Mouse (Mus musculus): ENCODE data around the gene Ap3m1. TPM values are rescaled to one million over a fixed set of nuclear protein-coding genes. Genes with fewer than 3 reads are reported as not detected.
"Not testable (repeated sequence)": the region's sequence is repeated elsewhere in the genome, so short reads cannot be mapped to it uniquely, and the experiment has no call there.

Ap3m1 gene
- polyA plus RNA-seq (2012; rRNA removed): 54.2 and 57.1 TPM in 2 replicates

DNA sequence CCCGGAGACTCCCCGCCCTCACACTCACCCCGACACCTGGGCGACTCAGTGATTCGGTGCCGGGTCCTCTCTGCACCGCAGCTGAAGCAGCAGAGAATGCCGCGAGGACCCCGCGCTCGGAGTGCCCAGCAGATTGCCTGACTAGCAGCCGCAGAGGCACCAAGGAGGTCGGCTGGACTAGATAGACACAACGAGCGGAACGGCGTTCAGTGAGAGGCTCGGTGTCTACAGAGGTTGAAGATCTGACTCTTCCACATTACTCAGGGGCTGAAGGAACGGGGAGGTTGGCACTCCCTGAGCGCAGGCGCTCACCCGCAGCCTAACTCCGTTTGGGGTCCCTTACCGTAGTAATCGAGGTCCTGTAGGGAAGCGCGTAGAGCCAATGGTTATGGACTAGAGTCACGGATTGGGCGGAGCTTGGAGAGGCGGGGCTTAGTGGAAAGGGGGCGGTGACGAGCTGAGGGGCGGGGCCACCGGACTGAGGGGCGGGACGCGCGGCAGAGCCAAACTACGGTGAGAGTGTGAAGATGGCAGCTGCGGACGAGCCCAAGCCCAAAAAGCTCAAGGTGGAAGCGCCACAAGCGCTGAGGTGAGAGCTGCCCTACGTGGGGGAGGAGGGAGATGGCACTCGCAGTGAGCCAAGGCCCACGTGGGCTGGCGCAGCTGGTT is at the start of gene Ap3m1, which contains the start of gene Adk:
Gene Ap3m1, minus strand, starts transcription at position 397 of the 669 bp plus-strand sequence.
Gene Adk, plus strand, starts transcription at position 463 of the 669 bp plus-strand sequence.
- DNase-seq (ENCODE audit: extremely low spot score in 1 of 2, low spot score in 1 of 2): peak; percentile 79 to 94

GRCm38 (mm10) chr14:21101562-21101961 is 49.3 kb upstream of the Ap3m1 start:
- no peak for DNase-seq (ENCODE audit: extremely low spot score in 1 of 2, low spot score in 1 of 2)

DNA sequence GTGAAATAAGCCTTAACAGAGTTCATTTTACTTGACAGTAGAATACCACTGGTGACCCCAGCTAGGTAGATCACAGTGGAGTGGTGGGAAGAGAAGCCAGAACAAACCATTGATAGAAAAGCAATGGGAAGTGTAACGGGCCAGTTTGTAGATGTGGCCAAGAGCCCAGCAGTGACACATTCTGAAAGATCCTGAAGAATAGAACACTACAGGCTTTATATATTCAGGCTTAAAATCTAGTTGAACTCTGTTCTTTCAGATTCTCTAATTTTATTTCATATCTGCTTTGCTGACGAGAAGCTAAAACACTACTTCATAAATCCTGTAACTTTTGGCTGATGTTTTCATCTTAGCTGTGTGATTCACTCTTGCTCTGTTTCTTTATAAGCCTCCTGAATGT is 48.6 kb upstream of the Ap3m1 start:
- DNase-seq (ENCODE audit: extremely low spot score in 1 of 2, low spot score in 1 of 2): no peak

GRCm38 (mm10) chr14:21099371-21099770 is 47.1 kb upstream of the Ap3m1 start:
- peak in 1 of 2 experiments; percentile 69 for DNase-seq (ENCODE audit: extremely low spot score in 1 of 2, low spot score in 1 of 2)

- DNase-seq (ENCODE audit: extremely low spot score in 1 of 2, low spot score in 1 of 2): no peak
Observed at GRCm38 (mm10) chr14:21096689-21097088, 44.4 kb upstream of the Ap3m1 start.

GRCm38 (mm10) chr14:21096279-21096678 is 44.0 kb upstream of the Ap3m1 start:
- no peak for DNase-seq (ENCODE audit: extremely low spot score in 1 of 2, low spot score in 1 of 2)

DNA sequence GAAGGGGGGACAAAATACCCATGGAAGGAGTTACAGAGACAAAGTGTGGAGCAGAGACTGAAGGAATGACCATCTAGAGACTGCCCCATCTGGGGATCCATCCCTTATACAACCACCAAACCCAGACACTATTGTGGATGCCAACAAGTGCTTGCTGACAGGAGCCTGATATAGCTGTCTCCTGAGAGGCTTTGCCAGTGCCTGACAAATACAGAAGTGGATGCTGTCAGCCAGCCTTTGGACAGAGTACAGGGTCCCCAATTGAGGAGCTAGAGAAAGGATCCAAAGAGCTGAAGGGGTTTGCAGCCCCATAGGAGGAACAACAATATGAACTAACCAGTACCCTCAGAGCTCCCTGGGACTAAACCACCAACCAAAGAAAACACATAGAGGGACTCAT is 41.9 kb upstream of the Ap3m1 start:
- not testable (repeated sequence) for DNase-seq (ENCODE audit: extremely low spot score in 1 of 2, low spot score in 1 of 2)

DNA sequence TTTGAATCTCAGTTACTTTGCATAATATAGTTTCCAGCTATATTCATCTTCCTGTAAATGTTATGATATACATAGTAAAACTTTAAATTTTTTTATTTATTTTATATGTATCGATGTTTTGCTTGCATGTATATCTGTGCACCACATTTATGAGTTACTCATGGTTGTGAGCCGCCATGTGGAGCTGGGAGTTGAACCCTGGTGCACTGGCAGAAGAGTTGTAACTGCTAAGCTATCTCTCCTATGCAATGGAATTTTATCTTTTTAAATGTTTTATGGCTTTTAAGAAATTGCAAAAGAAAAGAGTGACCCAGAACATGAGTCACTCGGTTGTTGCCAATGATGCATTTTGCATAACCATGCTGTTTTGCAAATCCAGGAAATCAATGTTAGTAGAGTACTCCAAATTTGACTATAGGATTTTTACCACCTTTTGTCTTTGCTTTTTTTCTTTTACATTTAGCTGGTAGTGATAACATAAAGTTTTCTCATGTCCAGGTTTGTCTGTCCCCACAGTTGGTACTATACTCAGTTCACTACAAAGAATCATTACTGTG is 38.7 kb upstream of the Ap3m1 start:
- DNase-seq (ENCODE audit: extremely low spot score in 1 of 2, low spot score in 1 of 2): no peak

- DNase-seq (ENCODE audit: extremely low spot score in 1 of 2, low spot score in 1 of 2): no peak
Observed at GRCm38 (mm10) chr14:21090400-21090799, 38.1 kb upstream of the Ap3m1 start.

DNA sequence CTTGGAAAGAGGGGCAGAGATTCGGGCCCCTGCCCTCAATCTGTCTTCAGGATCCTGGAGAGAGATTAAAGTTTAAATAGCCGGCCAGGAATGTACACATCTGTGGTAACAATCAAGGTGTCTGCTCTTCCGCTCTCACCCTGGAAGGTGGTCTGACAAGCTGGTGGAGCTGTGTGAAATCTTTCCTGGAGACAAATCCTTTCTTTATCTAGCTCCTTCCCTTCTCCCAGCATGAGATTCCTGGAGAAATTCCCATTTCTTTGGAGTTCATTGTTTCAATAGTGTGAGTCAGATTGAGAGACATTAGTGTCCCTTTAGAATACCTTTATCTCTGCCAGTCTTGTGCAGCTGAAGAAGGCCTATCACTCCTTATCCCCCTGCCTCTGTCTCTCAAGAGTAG is 36.4 kb upstream of the Ap3m1 start:
- no peak for DNase-seq (ENCODE audit: extremely low spot score in 1 of 2, low spot score in 1 of 2)

- no peak for DNase-seq (ENCODE audit: extremely low spot score in 1 of 2, low spot score in 1 of 2)
Observed at GRCm38 (mm10) chr14:21087390-21088060, 35.2 kb upstream of the Ap3m1 start.

DNA sequence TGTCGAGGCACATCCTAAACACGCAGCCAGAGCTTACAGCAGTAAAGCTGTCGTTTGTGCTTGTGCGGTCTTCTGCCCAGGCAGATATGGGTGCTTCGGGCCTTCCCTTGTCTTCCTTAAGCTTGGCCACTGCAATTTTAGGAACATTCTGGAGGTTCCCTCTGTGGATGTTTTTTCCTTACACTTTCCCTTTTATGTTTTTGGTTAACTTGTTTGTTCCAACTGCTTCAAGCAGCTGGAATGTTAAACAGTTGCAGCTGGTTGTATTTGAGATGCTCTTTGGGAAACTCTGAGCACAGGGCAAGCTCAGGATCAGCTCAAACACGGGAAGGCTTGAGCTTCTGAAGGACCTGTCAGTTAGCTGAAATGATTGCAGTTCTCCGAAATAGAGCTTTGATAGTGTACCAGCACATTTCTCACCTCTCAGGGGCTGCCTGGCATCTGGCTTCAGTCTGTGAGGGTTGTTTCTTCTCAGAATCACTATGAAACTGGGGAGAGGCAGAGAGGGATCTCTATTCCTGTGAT is 34.6 kb upstream of the Ap3m1 start:
- DNase-seq (ENCODE audit: extremely low spot score in 1 of 2, low spot score in 1 of 2): no peak

- no peak for DNase-seq (ENCODE audit: extremely low spot score in 1 of 2, low spot score in 1 of 2)
Observed at GRCm38 (mm10) chr14:21086106-21086505, 33.8 kb upstream of the Ap3m1 start.

GRCm38 (mm10) chr14:21085666-21086065 is 33.4 kb upstream of the Ap3m1 start:
- no peak for DNase-seq (ENCODE audit: extremely low spot score in 1 of 2, low spot score in 1 of 2)

DNA sequence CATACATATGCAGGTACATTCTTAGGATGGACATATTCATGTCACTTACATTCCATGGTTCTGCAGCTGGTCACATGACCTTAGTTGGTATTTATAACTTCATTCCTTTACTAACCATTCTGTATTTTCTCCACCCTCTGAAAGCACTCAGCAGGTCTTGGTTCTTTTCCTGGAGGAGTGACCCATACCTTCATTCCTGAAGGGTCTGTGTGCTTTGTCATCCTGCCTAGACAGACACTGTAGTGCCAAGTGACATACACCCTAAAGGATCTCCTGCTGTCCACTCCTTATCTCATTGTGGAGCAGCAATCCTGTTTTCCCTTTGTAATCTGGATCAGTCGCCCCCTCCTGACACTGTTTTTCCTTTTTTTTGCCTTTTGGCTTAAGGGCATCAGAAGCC is 30.5 kb upstream of the Ap3m1 start:
- DNase-seq (ENCODE audit: extremely low spot score in 1 of 2, low spot score in 1 of 2): no peak

- no peak for DNase-seq (ENCODE audit: extremely low spot score in 1 of 2, low spot score in 1 of 2)
Observed at GRCm38 (mm10) chr14:21078511-21078910, 26.2 kb upstream of the Ap3m1 start.

DNA sequence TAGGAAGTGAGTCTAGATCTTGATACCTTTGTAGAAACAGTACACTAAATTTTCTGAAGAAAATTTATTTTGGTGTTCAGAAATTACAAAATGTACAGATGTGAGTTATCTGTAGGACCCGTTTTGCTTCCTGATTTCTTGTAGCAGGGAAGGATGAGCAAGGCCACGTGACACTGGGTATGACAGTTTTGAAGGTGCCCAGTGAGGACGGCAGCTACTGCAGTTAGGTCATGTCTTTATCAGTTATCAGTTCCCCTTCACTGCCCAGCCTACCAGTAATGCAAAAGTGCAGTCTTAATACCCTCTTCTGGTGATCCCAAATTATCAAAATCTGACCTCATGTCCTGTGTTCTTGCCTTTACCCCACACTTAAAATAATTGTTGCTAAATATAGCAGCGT is 25.6 kb upstream of the Ap3m1 start:
- DNase-seq (ENCODE audit: extremely low spot score in 1 of 2, low spot score in 1 of 2): no peak

- DNase-seq (ENCODE audit: extremely low spot score in 1 of 2, low spot score in 1 of 2): no peak
Observed at GRCm38 (mm10) chr14:21076501-21077194, 24.3 kb upstream of the Ap3m1 start.

DNA sequence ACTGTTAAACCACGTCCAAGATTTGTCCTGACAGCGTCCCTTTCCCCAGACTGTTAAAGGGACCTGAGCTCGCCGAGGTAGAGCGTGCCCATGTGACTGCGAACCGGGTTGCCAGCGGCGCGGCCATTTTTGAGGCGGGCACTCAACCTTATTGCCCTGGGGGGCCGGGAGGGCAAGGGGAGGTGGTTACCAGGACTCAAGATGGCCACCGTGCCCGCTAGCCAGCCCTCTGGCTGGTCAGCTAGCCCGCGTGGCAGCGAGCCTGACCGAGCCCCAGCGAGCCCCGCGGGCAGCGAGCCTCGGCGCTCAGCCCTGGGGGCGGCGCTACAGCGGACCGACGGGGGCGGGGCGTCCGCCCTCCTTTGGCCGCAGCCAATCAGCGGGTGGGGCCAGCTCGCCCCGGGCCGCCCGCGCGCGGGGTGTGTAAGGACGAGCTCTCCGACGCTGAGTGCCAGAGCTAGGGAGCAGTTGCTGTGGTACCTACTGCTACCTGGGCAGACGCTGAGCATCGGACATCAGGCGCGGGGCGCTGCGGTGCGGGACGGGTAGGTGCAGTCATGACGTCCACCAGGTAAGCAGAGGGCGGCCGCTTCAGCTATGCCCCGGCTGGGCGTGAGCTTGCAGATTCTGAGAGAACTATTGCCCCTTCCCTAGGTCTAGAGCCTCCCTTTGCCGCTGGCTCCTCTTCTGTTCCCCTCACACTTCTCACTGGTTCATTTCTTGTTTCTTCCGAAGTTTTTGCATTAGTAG is 23.6 kb upstream of the Ap3m1 start:
- DNase-seq (ENCODE audit: extremely low spot score in 1 of 2, low spot score in 1 of 2): peak; percentile 65 to 80

All from frontal cortex, adult 2 months (tissue).